Mouse (Mus musculus): ENCODE measurements at regions not wholly inside any gene's neighbourhood (a gene's known extent, or its start where the extent isn't known, plus 50 kb on each side); places are given as distances from the start of the nearest gene placed in this dataset.
A peak's percentile ranks its signal among the peaks of the same experiment; 100 is the strongest.

- H3K4me3 ChIP-seq (replicated peaks): no peak overlapping the region
- ATAC-seq (ENCODE audit: low FRiP score): no peak
- no peaks in the 10 kb centered on the region for H3K4me1 ChIP-seq
- H3K36me3 ChIP-seq: no peaks in the 10 kb centered on the region
- no peak overlapping the region for H3K4me2 ChIP-seq
- H3K9ac ChIP-seq (replicated peaks): no peak overlapping the region
- WGBS: 96% methylated on average over 1 of the region's 1 CpGs
- H3K27ac ChIP-seq (replicated peaks): no peak overlapping the region
- H3K9me3 ChIP-seq (replicated peaks): no peaks in the 10 kb centered on the region
- no peaks in the 10 kb centered on the region for H3K27me3 ChIP-seq (replicated peaks)
Observed at GRCm38 (mm10) chr7:72594741-72595140, 288.3 kb upstream of the Mctp2 start.

DNA sequence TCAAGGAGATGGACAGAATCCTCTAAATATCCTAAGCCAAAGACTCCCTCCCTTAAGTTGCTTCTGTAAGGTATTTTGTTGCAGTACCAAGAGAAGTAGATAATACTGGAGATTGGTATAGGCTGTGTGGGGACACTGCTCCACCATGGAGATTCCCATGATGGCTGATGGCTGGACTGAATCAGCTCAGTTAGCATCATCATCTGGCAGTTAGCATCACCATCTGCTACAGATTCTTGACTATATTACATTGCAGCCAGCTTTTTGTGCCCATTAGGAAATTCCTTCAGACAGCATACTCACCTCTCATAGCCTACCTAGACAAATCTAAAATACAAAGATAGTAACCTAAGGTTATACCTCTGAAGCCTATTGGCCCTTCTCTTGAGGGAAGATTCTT lies 290.6 kb upstream of the Mctp2 start:
- H3K27ac ChIP-seq (replicated peaks): no peak overlapping the region
- H3K4me1 ChIP-seq: no peaks in the 10 kb centered on the region
- H3K4me3 ChIP-seq (replicated peaks): no peak overlapping the region
- H3K9ac ChIP-seq (replicated peaks): no peak overlapping the region
- no peaks in the 10 kb centered on the region for H3K36me3 ChIP-seq
- H3K27me3 ChIP-seq (replicated peaks): no peaks in the 10 kb centered on the region
- no peak for ATAC-seq (ENCODE audit: low FRiP score)
- no peaks in the 10 kb centered on the region for H3K9me3 ChIP-seq (replicated peaks)
- no peak overlapping the region for H3K4me2 ChIP-seq

GRCm38 (mm10) chr7:72601933-72602332 lies 295.5 kb upstream of the Mctp2 start:
- no peaks in the 10 kb centered on the region for H3K36me3 ChIP-seq
- no peaks in the 10 kb centered on the region for H3K27me3 ChIP-seq (replicated peaks)
- no peak overlapping the region for H3K27ac ChIP-seq (replicated peaks)
- no peak overlapping the region for H3K4me3 ChIP-seq (replicated peaks)
- H3K4me2 ChIP-seq: no peak overlapping the region
- no peaks in the 10 kb centered on the region for H3K4me1 ChIP-seq
- WGBS: 37% methylated on average over 8 of the region's 8 CpGs
- H3K9ac ChIP-seq (replicated peaks): no peak overlapping the region
- no peaks in the 10 kb centered on the region for H3K9me3 ChIP-seq (replicated peaks)
- 0 out of 2 replicates have a peak, but pooled peaks have one; percentile 38 for ATAC-seq (ENCODE audit: low FRiP score)

DNA sequence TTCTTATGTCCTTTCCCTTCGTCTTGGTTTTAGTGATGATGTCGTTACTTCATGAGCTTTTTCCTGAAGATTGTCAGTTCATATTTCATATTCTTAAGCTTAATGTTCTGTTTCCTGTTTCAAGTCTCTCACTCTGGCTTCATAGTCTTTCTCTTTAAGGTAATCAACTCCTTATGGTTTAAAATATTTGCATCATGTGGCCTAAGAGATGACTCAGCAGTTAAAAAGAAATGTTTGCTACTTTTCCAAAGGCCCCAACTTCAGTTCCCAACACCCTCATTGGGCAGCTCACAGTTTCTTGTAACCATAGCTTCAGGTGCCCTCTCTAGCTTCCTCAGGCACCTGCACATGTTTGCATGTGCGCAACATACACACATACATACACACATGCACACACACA lies 303.4 kb upstream of the Mctp2 start:
- Histone ChIP-seq H3K9ac (replicated peaks) (no peak overlapping the region), H3K4me3 (replicated peaks) (no peak overlapping the region), H3K4me2 (no peak overlapping the region), H3K4me1 (no peaks in the 10 kb centered on the region), H3K27me3 (replicated peaks) (no peaks in the 10 kb centered on the region), H3K36me3 (no peaks in the 10 kb centered on the region), H3K27ac (replicated peaks) (no peak overlapping the region), H3K9me3 (replicated peaks) (no peaks in the 10 kb centered on the region)
- no peak for ATAC-seq (ENCODE audit: low FRiP score)
- 87% methylated on average over 3 of the region's 3 CpGs for WGBS

GRCm38 (mm10) chr7:72615232-72615631 lies 308.8 kb upstream of the Mctp2 start:
- H3K36me3 ChIP-seq: no peaks in the 10 kb centered on the region
- peaks cover 3% of the 10 kb centered on the region; the same call in 1 of the 2 replicates for H3K4me1 ChIP-seq
- no peak for ATAC-seq (ENCODE audit: low FRiP score)
- H3K4me3 ChIP-seq (replicated peaks): no peak overlapping the region
- H3K9ac ChIP-seq (replicated peaks): no peak overlapping the region
- no peak overlapping the region for H3K4me2 ChIP-seq
- WGBS: 69% methylated on average over 4 of the region's 4 CpGs
- H3K9me3 ChIP-seq (replicated peaks): no peaks in the 10 kb centered on the region
- no peaks in the 10 kb centered on the region for H3K27me3 ChIP-seq (replicated peaks)
- H3K27ac ChIP-seq (replicated peaks): no peak overlapping the region

GRCm38 (mm10) chr7:72627369-72627768 lies 321.0 kb upstream of the Mctp2 start:
- Histone ChIP-seq H3K4me3 (replicated peaks) (no peak overlapping the region), H3K9me3 (replicated peaks) (0 out of 2 replicates have a peak, but pooled peaks cover 4% of the 10 kb centered on the region), H3K36me3 (no peaks in the 10 kb centered on the region), H3K4me2 (no peak overlapping the region), H3K27ac (replicated peaks) (peak overlapping the region; percentile 1; the same call in 1 of the 2 replicates), H3K4me1 (peaks cover 5% of the 10 kb centered on the region; the same call in 1 of the 2 replicates), H3K27me3 (replicated peaks) (no peaks in the 10 kb centered on the region), H3K9ac (replicated peaks) (no peak overlapping the region)
- WGBS: 21% methylated on average over 4 of the region's 4 CpGs
- ATAC-seq (ENCODE audit: low FRiP score): no peak

DNA sequence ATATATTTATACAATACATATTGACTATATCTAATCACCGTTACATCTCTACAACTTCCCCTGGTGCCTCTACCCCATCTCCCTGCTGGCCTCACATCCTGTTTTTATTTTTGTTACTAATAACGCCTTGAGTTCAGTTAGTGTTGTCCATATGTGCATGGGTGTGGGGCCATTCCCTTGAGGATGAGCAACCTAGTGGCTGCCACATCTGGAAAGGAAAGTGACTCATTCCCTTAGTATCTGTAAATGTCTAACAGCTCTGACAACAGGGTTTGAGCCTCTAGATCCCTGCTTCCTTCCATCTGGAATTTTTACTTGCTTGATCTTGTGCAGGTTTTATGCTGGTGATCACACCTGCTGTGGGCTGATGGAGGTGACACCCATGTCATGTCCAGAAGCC lies 333.2 kb upstream of the Mctp2 start:
- no peaks in the 10 kb centered on the region for H3K27me3 ChIP-seq (replicated peaks)
- H3K9me3 ChIP-seq (replicated peaks): no peaks in the 10 kb centered on the region
- no peak overlapping the region for H3K4me3 ChIP-seq (replicated peaks)
- 84% methylated on average over 2 of the region's 2 CpGs for WGBS
- ATAC-seq (ENCODE audit: low FRiP score): no peak
- H3K27ac ChIP-seq (replicated peaks): no peak overlapping the region
- H3K36me3 ChIP-seq: no peaks in the 10 kb centered on the region
- no peaks in the 10 kb centered on the region for H3K4me1 ChIP-seq
- no peak overlapping the region for H3K4me2 ChIP-seq
- no peak overlapping the region for H3K9ac ChIP-seq (replicated peaks)

GRCm38 (mm10) chr7:72675018-72675417 lies 368.6 kb upstream of the Mctp2 start:
- Histone ChIP-seq H3K27ac (replicated peaks) (no peak overlapping the region), H3K9me3 (replicated peaks) (no peaks in the 10 kb centered on the region), H3K4me2 (no peak overlapping the region), H3K4me1 (no peaks in the 10 kb centered on the region), H3K4me3 (replicated peaks) (no peak overlapping the region), H3K36me3 (no peaks in the 10 kb centered on the region), H3K9ac (replicated peaks) (no peak overlapping the region), H3K27me3 (replicated peaks) (no peaks in the 10 kb centered on the region)
- WGBS: 29% methylated on average over 6 of the region's 6 CpGs
- no peak for ATAC-seq (ENCODE audit: low FRiP score)

DNA sequence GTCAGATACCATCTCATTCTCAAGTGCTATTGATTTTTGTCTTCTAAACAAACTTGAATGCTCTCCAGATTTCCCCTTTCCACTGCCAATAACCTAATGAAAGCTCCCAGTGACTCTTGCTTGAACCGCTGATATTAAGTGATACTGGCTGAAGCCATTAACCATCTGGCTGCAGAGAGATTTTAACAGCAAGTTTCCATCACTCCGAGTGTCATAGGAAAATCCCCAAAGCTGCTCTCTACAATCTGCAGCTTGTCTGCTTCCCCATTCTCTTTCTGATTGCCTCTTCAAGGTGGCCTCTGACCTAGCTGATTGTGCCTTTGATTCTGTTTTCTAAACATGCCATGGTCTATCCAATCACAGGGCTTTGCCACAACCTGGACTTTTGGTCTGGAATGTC lies 379.4 kb upstream of the Mctp2 start:
- no peaks in the 10 kb centered on the region for H3K27me3 ChIP-seq (replicated peaks)
- ATAC-seq (ENCODE audit: low FRiP score): no peak
- H3K27ac ChIP-seq (replicated peaks): no peak overlapping the region
- no peak overlapping the region for H3K9ac ChIP-seq (replicated peaks)
- 51% methylated on average over 2 of the region's 2 CpGs for WGBS
- no peaks in the 10 kb centered on the region for H3K4me1 ChIP-seq
- H3K9me3 ChIP-seq (replicated peaks): no peaks in the 10 kb centered on the region
- H3K4me2 ChIP-seq: no peak overlapping the region
- H3K4me3 ChIP-seq (replicated peaks): no peak overlapping the region
- H3K36me3 ChIP-seq: no peaks in the 10 kb centered on the region

- Histone ChIP-seq H3K36me3 (no peaks in the 10 kb centered on the region), H3K4me1 (no peaks in the 10 kb centered on the region)
Observed at GRCm38 (mm10) chr7:72687356-72687755, 380.9 kb upstream of the Mctp2 start.

DNA sequence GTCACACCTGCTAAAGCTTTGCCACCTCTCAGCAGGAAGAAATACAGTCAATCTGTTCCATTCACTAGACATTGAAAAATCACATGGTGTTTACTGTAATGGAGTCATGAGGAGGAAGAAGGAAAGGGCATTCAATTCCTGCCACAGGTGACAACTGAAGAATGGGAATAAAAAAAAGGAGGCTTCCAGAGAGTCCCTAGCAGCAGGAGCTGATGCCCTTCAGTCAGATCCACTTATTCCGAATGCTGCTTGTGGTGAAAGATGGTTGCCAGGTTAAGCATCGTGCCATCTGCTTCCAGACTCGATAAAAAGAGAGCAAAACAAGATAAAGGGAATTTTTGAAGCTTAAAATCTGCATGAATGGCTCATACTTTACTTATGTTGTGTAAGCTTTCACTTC lies 385.0 kb upstream of the Mctp2 start:
- no peak for ATAC-seq (ENCODE audit: low FRiP score)
- Histone ChIP-seq H3K27ac (replicated peaks) (no peak overlapping the region), H3K36me3 (no peaks in the 10 kb centered on the region)

More at GRCm38 (mm10) chr7:72687356-72687755, 380.9 kb upstream of the Mctp2 start:
- Histone ChIP-seq H3K27me3 (replicated peaks) (no peaks in the 10 kb centered on the region), H3K9me3 (replicated peaks) (no peaks in the 10 kb centered on the region), H3K9ac (replicated peaks) (no peak overlapping the region), H3K27ac (replicated peaks) (no peak overlapping the region), H3K4me3 (replicated peaks) (no peak overlapping the region), H3K4me2 (no peak overlapping the region)
- 33% methylated on average over 4 of the region's 4 CpGs for WGBS
- ATAC-seq (ENCODE audit: low FRiP score): no peak

GRCm38 (mm10) chr7:72691859-72692258 lies 385.5 kb upstream of the Mctp2 start:
- no peak overlapping the region for H3K9ac ChIP-seq (replicated peaks)
- no peak overlapping the region for H3K4me2 ChIP-seq
- H3K4me1 ChIP-seq: no peaks in the 10 kb centered on the region
- H3K4me3 ChIP-seq (replicated peaks): no peak overlapping the region
- H3K27me3 ChIP-seq (replicated peaks): no peaks in the 10 kb centered on the region
- no peaks in the 10 kb centered on the region for H3K36me3 ChIP-seq
- H3K27ac ChIP-seq (replicated peaks): no peak overlapping the region
- no peaks in the 10 kb centered on the region for H3K9me3 ChIP-seq (replicated peaks)
- 79% methylated on average over 9 of the region's 9 CpGs for WGBS
- ATAC-seq (ENCODE audit: low FRiP score): no peak

More for the DNA sequence above, 385.0 kb upstream of the Mctp2 start:
- Histone ChIP-seq H3K4me1 (no peaks in the 10 kb centered on the region), H3K27me3 (replicated peaks) (no peaks in the 10 kb centered on the region), H3K9me3 (replicated peaks) (no peaks in the 10 kb centered on the region), H3K9ac (replicated peaks) (no peak overlapping the region), H3K4me3 (replicated peaks) (no peak overlapping the region), H3K4me2 (no peak overlapping the region)
- 64% methylated on average over 3 of the region's 3 CpGs for WGBS

DNA sequence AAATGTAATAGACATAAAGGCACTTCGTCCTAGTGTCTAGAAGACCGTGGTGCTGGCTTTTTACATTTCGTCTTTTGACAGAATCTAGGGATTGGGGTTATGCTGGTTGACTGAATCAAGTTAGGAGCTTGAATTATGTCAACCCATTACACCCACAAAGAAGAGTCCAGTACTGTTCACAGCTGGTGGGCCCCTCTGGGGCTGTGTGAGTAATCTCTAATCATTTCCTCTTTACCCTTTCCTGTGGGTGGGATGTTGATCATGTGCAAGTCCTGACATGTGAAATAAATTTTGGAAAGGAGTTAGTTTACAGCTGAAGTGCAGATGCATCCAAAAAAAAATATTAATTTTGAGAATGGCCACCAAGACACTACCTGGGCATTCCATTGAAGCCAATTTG lies 390.3 kb upstream of the Mctp2 start:
- Histone ChIP-seq H3K9ac (replicated peaks) (no peak overlapping the region), H3K4me1 (no peaks in the 10 kb centered on the region), H3K4me3 (replicated peaks) (no peak overlapping the region), H3K27me3 (replicated peaks) (no peaks in the 10 kb centered on the region), H3K4me2 (no peak overlapping the region), H3K36me3 (no peaks in the 10 kb centered on the region), H3K9me3 (replicated peaks) (no peaks in the 10 kb centered on the region), H3K27ac (replicated peaks) (no peak overlapping the region)
- WGBS: 88% methylated on average over 3 of the region's 3 CpGs
- ATAC-seq (ENCODE audit: low FRiP score): no peak

Measured in neural tube, embryonic 15.5 days (tissue).